Mouse (Mus musculus): ENCODE measurements at regions not wholly inside any gene's neighbourhood (a gene's known extent, or its start where the extent isn't known, plus 50 kb on each side); places are given as distances from the start of the nearest gene placed in this dataset.

- TF ChIP-seq HCFC1 (IDR thresholded peaks at IDR 0.05; ENCODE audit: borderline replicate concordance, insufficient read depth, low read length) (no peak), ZNF384 (IDR thresholded peaks at IDR 0.05; ENCODE audit: low read depth, low read length) (no peak), CHD2 (IDR thresholded peaks at IDR 0.05; ENCODE audit: low read depth, low read length) (no peak)
Measured at GRCm38 (mm10) chr13:114526856-114527255, 68.1 kb upstream of the Fst start.
